Mouse (Mus musculus) mature B cell (primary cell): ENCODE results near the gene Hsp90b1.
"Not testable (repeated sequence)": the region's sequence is repeated elsewhere in the genome, so short reads cannot be mapped to it uniquely, and the experiment has no call there.

Experiments
- in situ Hi-C: fragments of 300-500 bp; cut with MboI; formaldehyde crosslinking; loops from 2 replicates; pipeline ENCODE4 v1.14.3; 2019

Hsp90b1 gene

DNA sequence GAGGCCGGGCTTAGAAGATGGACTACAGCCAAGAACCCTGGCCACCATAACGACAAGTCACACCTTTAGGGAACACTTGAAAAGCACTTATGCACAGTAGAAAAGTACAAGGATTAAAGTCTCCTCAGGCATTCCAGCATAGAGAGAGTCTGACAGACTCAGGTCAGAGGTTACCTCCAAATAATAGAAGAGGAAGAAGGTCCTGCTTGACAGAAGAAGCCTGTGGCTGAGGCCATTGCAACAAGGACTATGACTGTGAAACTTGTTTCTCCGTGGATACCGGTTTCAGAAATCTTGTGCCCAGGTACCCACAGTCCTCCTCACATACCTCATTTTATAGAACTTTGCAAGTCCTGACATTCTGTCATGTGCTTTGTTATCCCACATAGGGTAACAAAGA is 34.8 kb downstream of the Hsp90b1 start:
- in situ Hi-C loops, result not testable (repeated sequence)
